Mouse (Mus musculus) ES-E14 (cell line): ENCODE data around the gene Nelfb. TPM values are rescaled to one million over a fixed set of nuclear protein-coding genes. Genes with fewer than 3 reads are reported as not detected.

Experiments used
- DNase-seq: peaks from one replicate; pipeline ENCODE4 v3.0.0-alpha.2; 2013; ENCODE audit warnings: low read depth, low spot score
- H3K27ac ChIP-seq: 2 replicates; pipeline ENCODE4 v1.5.1; 2012; ENCODE audit warnings: low read depth, mild to moderate bottlenecking, low read length, moderate library complexity, mixed read lengths; ENCODE audit not compliant: poor library complexity, insufficient read depth, severe bottlenecking
- H3K36me3 ChIP-seq: 2 replicates; pipeline ENCODE4 v1.6.1; 2012; ENCODE audit warnings: mild to moderate bottlenecking, low read length, moderate library complexity, mixed read lengths; ENCODE audit not compliant: control insufficient read depth, poor library complexity, insufficient read depth, severe bottlenecking
- H3K4me1 ChIP-seq, 2 experiments: fragments of 150-350 bp in 1 of 2; sonication (generic) in 1 of 2; 2 replicates each; pipeline ENCODE4 v1.6.1; 2012; ENCODE audit warnings: low read length in 2 of 2, mild to moderate bottlenecking in 1 of 2, mixed read lengths in 1 of 2; ENCODE audit not compliant: control insufficient read depth in 2 of 2, insufficient read depth in 2 of 2, poor library complexity in 1 of 2
- H3K4me3 ChIP-seq, 2 experiments: fragments of 150-350 bp in 1 of 2; sonication (generic) in 1 of 2; 2 replicates each; pipeline ENCODE4 v1.5.1; 2012; ENCODE audit warnings: low read length in 2 of 2, low read depth in 1 of 2, mild to moderate bottlenecking in 1 of 2, mixed read lengths in 1 of 2; ENCODE audit not compliant: insufficient read depth in 1 of 2, poor library complexity in 1 of 2, severe bottlenecking in 1 of 2
- H3K9ac ChIP-seq: 2 replicates; pipeline ENCODE4 v1.6.1; 2012; ENCODE audit warnings: low read depth, mild to moderate bottlenecking, low read length, mixed read lengths; ENCODE audit not compliant: poor library complexity, insufficient read depth, severe bottlenecking
- H3K9me3 ChIP-seq: fragments of 150-350 bp; sonication (generic); 2 replicates; pipeline ENCODE4 v1.6.1; 2012; ENCODE audit warnings: low read depth, mild to moderate bottlenecking, low read length; ENCODE audit not compliant: control insufficient read depth, insufficient read depth
- CHD2 ChIP-seq: IDR thresholded peaks from 2 replicates; pipeline ENCODE4 v1.6.1; 2014; ENCODE audit warnings: mild to moderate bottlenecking, low read depth, low read length, inconsistent platforms
- HCFC1 ChIP-seq: IDR thresholded peaks from 2 replicates; pipeline ENCODE4 v1.6.1; 2012; ENCODE audit warnings: low read length, inconsistent platforms, borderline replicate concordance; ENCODE audit not compliant: insufficient read depth
- MAFK ChIP-seq: IDR thresholded peaks from 2 replicates; pipeline ENCODE4 v1.6.1; 2014; ENCODE audit warnings: mild to moderate bottlenecking, low read depth, low read length, inconsistent platforms; ENCODE audit not compliant: insufficient read depth
- ZC3H11A ChIP-seq: IDR thresholded peaks from 2 replicates; pipeline ENCODE4 v1.6.1; 2012; ENCODE audit warnings: low read depth, mild to moderate bottlenecking, inconsistent platforms, low read length, borderline replicate concordance
- ZNF384 ChIP-seq: IDR thresholded peaks from 2 replicates; pipeline ENCODE4 v1.6.1; 2012; ENCODE audit warnings: low read depth, low read length, inconsistent platforms
- in situ Hi-C, 2 experiments: fragments of 600-800 bp; cut with MboI; formaldehyde crosslinking; loops; one replicate each; pipeline ENCODE4 v1.15.1; 2025; ENCODE audit warnings: low sequenced_read_pairs in 2 of 2, inconsistent platforms in 1 of 2; ENCODE audit not compliant: unreplicated experiment in 2 of 2
- total RNA-seq: library from RNA; depleted of rRNA; stranded (reverse); fragments of 300-350 nt; gene quantifications from 2 replicates; pipeline ENCODE4 v1.2.3, GENCODE M21; 2012

The Nelfb gene
- total RNA-seq, 1 experiment: 50.9 TPM

DNA sequence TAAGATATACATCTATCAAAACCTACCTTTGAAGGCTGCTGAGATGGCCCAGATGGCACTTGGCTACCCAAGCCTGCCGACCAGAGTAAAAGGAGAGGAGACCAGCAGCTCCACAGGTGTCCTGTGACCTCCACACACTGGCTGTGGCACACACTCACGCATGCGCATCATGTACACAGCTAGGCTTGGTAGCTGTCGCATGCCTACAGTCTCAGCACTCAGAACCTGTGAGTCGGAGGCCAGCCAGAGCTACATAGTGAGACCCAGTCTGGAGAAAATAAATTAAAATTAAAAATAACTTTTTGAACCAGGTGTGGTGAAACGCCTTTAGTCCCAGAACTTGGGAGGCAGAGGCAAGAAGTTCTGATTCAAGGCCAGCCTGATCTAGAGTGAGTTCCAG, 23.4 kb downstream of the Nelfb start:
- TF ChIP-seq CHD2 (no peak), HCFC1 (no peak), ZNF384 (no peak), MAFK (no peak), ZC3H11A (no peak)
- Histone ChIP-seq H3K9ac (no peak overlapping the region), H3K27ac (no peak overlapping the region), H3K9me3 (no peaks in the 10 kb centered on the region), H3K4me3 (no peak overlapping the region), H3K4me1 (peaks cover 4 to 6% of the 10 kb centered on the region in 2 experiments; a peak in 1 of 4 replicates), H3K36me3 (no peaks in the 10 kb centered on the region)
- DNase-seq: no peak
- in situ Hi-C loops: no loop called here

DNA sequence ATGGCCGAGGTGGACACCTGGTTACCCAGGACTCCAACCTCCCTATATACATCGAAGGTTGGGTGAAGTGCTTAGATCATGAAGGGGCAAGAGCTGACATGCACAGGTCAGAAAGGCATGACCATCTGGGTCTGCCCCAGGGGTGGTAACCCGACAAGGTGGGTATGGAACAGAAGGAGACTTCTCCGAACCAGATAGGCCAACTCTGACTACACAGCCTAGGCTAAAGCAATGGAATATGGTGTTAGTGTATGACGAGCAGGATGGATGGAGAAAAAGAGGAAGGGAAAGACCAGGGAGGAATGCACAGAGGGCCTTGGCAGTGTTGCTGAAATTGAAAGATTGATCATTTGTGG, 24.7 kb downstream of the Nelfb start:
- in situ Hi-C loops: no loop called here
- Histone ChIP-seq H3K9ac (no peak overlapping the region), H3K9me3 (no peaks in the 10 kb centered on the region), H3K36me3 (no peaks in the 10 kb centered on the region), H3K4me1 (peaks cover 4 to 8% of the 10 kb centered on the region in 2 experiments; a peak in 1 of 4 replicates), H3K4me3 (peak overlapping the region; percentile 68 to 85; a peak in 3 of 4 replicates), H3K27ac (no peak overlapping the region)
- TF ChIP-seq HCFC1: no peak
- no peak for TF ChIP-seq ZC3H11A
- TF ChIP-seq ZNF384: no peak
- TF ChIP-seq CHD2: no peak
- TF ChIP-seq MAFK: no peak
- no peak for DNase-seq

DNA sequence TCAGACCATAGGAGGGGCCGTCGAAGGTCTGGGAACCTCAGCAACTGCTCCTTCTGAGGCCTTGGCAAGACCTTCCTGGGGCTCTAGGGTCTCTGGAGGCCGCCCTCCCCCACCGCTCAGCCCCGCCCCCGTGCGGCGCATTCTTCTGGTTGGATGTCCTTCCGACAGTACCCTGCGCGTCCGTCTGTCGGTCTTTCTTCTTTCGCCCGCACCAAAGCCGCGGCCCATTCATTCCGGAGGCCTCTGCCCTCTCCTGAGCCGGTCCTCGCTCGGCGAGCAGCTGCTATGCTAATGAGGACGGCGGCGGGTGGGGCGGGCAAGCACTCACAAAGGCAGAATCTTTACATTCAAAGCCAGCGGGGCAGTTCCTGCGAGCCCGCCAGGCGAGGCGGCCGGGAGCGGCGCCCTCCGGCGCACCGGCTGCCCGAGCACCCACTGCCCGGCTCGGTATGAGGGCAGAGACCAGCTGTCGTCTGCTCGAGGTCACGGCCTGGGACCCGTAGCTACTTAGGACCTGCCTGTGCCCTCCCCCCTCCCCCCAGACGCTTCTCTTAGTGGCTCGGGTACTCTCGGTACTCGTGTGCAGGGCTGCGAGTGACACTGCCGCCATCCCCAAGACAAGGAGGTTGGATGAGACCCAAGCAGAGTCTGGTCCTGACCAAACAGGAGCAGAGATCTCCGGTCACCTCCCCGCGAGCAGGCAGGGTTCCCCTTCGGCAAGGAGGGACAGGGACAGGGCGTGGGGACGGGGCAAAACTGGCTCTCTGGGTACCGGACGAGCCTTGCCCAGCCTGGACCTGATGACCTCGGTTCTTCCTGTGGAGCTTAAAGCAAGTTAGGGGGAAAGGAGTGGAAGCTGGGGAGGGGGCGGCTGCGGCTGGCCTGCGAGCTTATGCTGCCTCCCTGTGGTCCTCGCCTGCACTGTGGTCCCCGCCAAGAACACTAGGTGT, 25.4 kb downstream of the Nelfb start:
- peak overlapping the region; percentile 71 for H3K9ac ChIP-seq
- peaks cover 4 to 8% of the 10 kb centered on the region in 2 experiments; a peak in 1 of 4 replicates for H3K4me1 ChIP-seq
- H3K36me3 ChIP-seq: no peaks in the 10 kb centered on the region
- in situ Hi-C loops: no loop called here
- TF ChIP-seq ZNF384: no peak
- no peak for TF ChIP-seq ZC3H11A
- no peak for TF ChIP-seq MAFK
- no peak for TF ChIP-seq CHD2
- H3K27ac ChIP-seq: no peak overlapping the region
- peak overlapping the region; percentile 68 to 85 for H3K4me3 ChIP-seq
- peak; percentile 45 for DNase-seq
- H3K9me3 ChIP-seq: no peaks in the 10 kb centered on the region

DNA sequence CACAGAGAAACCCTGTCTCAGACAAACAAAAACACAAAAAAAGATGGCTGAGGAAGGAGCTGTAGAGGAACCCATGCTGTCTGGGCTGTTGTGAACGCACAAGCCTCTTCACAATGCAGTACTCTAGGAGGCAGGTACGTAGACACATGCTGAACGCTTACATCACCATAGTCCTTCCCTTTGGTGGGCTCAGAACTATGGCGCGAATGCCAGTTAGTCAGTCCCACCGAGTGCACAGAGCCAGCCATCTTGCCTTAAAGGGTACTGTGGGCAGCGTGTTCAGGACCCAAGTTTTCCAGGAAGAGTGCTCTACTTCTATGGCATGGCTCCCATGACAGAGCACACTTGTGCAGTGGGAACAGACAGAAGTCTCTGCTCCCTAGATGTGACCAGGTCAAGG, 26.8 kb downstream of the Nelfb start:
- TF ChIP-seq MAFK (no peak), ZC3H11A (no peak), ZNF384 (no peak), HCFC1 (no peak), CHD2 (no peak)
- Histone ChIP-seq H3K4me3 (no peak overlapping the region), H3K36me3 (no peaks in the 10 kb centered on the region), H3K9me3 (no peaks in the 10 kb centered on the region), H3K9ac (no peak overlapping the region), H3K4me1 (peaks cover 4 to 8% of the 10 kb centered on the region in 2 experiments; a peak in 1 of 4 replicates), H3K27ac (no peak overlapping the region)
- DNase-seq: no peak
- in situ Hi-C loops: no loop called here

DNA sequence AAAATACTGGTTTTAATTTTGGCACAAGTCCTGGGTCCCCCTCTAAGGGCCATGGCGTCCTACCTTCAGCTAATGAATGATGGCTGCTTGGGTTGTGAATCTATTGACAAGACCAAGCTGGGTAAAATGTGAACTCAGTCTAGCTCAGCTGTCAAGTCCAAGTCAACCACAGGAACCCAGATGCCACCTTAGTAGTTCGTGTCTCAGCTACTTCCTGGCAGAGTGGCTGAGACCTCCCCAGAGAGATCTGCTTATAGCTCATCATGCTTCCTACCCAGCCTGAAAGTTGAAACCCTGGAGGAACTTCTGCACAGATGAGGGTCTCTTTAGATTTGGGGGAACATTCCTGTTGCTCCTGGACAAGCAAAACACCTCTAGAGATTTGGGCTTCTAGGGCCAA, 28.0 kb downstream of the Nelfb start:
- H3K4me3 ChIP-seq: no peak overlapping the region
- no peak overlapping the region for H3K27ac ChIP-seq
- no peaks in the 10 kb centered on the region for H3K9me3 ChIP-seq
- DNase-seq: no peak
- TF ChIP-seq ZNF384 (no peak), MAFK (no peak), HCFC1 (no peak), CHD2 (no peak), ZC3H11A (no peak)
- no peaks in the 10 kb centered on the region for H3K36me3 ChIP-seq
- in situ Hi-C loops: no loop called here
- no peak overlapping the region for H3K9ac ChIP-seq
- peaks cover 4 to 8% of the 10 kb centered on the region in 2 experiments; a peak in 1 of 4 replicates for H3K4me1 ChIP-seq
